Mouse (Mus musculus): ENCODE data around the gene Gm49661.

Gene Gm49661

DNA sequence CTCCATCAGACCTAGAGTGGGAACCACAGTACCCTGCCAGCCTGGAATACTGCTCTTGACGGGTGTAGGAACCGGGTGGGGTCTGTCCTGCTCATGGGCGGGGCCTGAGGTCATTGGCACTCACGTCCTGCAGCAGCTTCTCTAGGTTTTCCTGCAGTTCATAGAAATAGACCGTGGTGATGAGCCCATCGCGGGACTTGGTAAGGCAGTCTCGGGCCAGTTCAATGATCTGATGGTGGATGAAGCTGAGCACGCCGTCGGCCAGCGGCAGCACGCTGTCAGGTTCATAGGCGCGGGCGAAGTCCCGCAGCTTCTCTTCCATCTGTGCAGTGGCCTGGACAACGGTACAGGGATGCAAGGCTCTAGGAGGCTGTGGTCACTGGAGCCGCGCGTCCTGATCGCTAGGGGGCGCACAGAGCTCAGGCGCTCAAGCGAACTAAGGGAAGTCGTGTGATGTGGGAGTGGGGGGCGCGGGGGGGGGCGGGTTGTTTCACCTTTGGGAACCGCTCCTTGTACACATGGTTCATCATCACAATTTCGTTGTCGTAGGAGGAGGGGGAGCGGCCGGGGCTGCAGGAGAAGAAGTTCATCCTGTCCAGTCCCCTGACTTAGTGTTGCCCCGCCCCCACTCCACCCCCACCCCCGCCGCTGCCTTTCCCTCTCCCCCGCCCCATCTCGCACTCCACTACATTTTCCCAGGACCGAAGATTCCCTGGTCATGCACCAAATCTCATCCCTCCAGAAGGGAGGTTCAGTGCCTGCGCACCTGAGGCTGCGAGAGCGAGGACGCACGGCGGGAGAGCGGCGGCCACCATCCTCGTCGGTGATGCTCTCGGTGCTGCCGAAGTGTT is 40.6 kb downstream of the Gm49661 start:
- peak; percentile 62 for DNase-seq

DNA sequence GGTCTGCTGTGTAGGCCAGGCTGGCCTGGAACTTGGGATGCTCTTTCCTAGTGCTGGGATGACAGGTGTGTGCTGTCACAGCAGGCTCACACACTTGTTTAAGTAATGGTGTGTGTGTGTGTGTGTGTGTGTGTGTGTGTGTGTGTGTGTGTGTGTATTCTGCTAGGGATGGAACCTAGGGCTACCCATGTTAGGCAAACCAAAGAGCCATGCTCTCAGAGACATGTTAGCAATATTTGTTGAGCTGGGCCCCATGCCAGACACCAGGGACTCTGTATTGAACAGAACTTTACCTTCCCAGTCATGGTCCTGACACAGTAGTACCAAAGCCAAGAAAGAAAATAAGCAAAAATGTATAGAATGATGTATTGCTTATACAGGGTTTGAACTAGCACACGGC is 41.7 kb downstream of the Gm49661 start:
- DNase-seq = no peak

GRCm38 (mm10) chr8:84925557-84925956 is 43.7 kb downstream of the Gm49661 start:
- no peak for DNase-seq

- no peak for DNase-seq
These were observed 47.6 kb downstream of the Gm49661 start for GRCm38 (mm10) chr8:84921596-84921995.

DNA sequence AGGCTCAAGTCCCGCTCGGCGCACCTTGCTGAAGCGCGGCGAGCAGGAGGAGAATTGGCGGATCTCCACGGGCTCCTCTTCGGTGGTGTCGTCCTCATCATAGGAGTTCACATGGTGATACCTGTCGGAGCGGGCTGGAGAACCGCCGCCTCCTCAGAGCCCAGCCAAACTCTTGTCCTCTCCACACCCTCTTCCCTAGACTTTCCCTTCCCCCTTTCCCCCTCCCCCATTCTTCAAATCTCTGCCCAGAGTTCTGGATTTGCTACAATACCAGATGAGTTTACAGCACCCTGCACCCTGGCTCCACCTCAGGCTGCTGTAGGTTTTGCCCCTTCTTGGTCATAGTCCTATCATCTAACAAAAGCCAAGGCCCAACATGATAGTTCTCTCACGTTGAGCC is 50.6 kb downstream of the Gm49661 start:
- no peak for DNase-seq

GRCm38 (mm10) chr8:84917781-84918180 is 51.5 kb downstream of the Gm49661 start:
- no peak for DNase-seq

Measured in right cerebral cortex, postnatal 25 days (tissue).